Mouse (Mus musculus) thymus, adult 18-20 months (tissue): ENCODE measurements around the gene Gm21887.
"Not testable (repeated sequence)": the region's sequence is repeated elsewhere in the genome, so short reads cannot be mapped to it uniquely, and the experiment has no call there.

Source experiments
- DNase-seq, 2 experiments: peaks; one replicate each; pipeline ENCODE4 v3.0.0; 2022; ENCODE audit warnings: mixed read lengths in 2 of 2

The Gm21887 gene

DNA sequence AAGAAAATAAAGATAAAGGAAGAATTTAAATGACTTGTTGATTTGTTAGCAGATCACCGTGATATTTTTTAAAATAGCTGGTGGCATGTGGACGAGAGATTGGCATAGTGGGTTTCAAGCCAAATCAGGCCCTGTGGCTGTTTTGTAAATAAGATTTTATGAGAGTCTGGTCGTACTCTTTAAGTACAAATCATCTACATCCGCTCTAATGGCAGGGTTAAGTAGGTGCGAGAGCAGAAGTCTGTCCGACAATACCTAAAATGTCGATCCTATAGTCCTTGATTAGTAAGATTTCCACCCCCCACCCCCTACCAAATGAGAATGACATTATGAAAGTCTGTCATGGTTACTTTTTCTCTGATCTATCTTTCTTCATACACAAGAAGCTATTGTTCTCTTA, 25.1 kb upstream of the Gm21887 start:
- peak in 1 of 2 experiments; percentile 18 for DNase-seq

- peak in 1 of 2 experiments; percentile 67 for DNase-seq
These were observed 24.6 kb upstream of the Gm21887 start for GRCm38 (mm10) chrX:169984853-169985252.

DNA sequence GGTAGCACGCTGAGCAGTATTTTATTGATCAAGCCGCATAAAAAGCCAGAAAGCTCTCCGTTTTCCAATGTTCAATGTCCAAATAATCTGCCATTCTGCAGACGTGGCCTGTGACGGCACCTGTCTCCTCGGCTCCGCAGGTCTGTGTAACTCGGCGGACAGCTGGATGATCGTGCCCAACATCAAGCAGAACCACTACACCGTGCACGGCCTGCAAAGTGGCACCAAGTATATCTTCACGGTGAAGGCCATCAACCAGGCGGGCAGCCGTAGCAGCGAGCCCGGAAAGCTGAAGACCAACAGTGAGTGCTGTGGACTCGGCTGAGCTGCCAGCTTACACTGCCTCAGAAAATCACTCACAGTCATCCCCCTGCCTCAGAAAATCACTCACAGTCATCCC, 23.7 kb upstream of the Gm21887 start:
- DNase-seq = peak in 1 of 2 experiments; percentile 81

DNA sequence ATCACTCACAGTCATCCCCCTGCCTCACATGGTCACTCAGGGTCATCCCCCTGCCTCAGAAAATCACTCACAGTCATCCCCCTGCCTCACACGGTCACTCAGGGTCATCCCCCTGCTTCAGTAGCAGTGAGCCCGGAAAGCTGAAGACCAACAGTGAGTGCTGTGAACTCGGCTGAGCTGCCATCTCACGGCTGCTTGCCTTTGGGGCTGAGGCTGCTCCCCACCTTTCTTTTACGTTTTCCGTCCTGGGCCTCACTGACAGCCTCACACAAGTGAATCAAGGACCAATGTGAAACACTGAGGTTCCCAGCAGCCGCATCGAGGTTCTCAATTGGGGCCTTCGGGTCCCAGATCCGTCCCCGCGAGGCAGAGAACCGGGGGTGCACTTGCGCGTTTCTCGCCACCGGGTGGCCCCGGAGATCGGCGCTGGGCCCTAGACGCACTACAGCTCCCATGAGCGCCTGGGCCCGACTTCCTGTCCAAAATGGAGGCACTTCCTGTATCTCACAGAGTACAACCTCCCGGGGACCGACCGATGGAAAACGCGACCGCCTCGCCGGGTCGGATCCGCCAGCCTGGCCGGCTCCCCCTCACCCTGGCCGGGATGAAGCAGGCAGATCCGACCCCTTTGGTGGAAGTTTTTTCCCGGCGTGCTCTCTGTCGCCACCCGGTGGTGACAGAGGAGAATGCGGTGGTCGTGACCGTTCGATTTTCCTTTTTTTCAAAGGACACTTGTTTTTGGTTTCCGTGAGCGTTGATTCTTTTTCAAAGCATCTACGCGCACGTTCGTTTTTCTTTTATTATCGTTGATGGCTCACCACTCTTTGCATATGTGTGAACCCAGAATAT, 22.7 kb upstream of the Gm21887 start:
- DNase-seq = peak; percentile 71 to 95

GRCm38 (mm10) chrX:169987368-169987837, 22.1 kb upstream of the Gm21887 start:
- DNase-seq = peak in 1 of 2 experiments; percentile 90

DNA sequence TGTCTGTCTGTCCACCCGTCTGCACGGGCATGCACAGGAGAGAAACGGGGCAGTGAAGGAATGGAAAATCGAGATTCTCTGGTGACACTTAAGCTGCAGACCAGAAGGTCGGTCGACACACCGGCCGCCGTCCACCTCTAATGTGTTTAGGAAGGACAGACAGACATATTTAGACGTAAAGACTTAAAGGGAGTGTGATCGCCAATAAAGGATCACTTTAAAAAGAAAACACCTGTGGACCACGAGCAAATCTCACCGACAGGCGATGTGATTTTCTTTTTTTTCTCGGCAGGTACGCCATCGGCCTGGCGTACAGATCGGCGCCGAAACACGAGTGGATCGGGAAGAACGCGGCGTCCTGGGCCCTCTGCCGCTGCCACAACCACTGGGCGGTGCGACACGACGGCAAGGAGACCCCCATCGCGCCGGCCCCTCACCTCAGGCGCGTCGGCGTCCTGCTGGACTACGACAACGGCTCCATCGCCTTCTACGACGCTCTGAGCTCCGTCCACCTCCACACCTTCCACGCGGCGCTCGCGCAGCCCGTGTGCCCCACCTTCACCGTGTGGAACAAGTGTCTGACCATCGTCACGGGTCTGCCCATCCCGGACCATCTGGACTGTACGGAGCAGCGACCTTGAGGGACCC, 20.8 kb upstream of the Gm21887 start:
- peak in 1 of 2 experiments; percentile 88 for DNase-seq

- DNase-seq = not testable (repeated sequence)
These were observed 20.3 kb upstream of the Gm21887 start for GRCm38 (mm10) chrX:169989219-169989595.

- peak; percentile 69 to 97 for DNase-seq
These were observed 19.5 kb upstream of the Gm21887 start for GRCm38 (mm10) chrX:169989691-169990631.

DNA sequence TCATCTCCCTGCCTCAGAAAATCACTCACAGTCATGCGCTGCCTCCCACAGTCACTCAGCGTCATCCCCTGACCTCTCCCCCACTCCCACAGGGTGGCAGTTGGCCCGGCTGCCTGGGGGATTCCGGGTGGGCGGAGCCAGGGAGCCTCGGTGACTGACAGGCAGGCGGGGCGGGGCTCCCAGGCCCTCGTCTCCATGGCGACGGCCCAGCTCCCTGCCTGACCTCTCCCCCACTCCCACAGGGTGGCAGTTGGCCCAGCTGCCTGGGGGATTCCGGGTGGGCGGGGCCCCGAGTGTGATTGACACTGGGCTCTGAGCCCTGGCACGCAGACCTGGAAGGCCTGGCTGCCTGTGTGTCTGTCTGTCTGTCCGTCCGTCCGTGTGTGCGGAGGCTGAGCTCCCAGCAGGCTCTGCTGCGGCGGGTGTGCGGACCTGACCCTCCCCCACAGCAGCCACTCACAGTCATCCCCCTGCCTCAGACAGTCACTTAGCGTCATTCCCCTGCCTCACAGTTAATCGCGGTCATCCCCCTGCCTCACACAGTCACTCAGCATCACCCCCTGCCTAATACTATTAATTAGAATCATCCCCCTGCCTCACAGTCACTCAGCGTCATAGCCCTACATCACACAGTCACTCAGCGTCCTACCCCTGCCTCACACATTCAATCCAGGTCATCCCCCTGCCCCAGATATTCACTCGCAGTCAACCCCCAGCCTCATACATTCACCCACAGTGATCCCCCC, 18.2 kb upstream of the Gm21887 start:
- peak; percentile 100 for DNase-seq

DNA sequence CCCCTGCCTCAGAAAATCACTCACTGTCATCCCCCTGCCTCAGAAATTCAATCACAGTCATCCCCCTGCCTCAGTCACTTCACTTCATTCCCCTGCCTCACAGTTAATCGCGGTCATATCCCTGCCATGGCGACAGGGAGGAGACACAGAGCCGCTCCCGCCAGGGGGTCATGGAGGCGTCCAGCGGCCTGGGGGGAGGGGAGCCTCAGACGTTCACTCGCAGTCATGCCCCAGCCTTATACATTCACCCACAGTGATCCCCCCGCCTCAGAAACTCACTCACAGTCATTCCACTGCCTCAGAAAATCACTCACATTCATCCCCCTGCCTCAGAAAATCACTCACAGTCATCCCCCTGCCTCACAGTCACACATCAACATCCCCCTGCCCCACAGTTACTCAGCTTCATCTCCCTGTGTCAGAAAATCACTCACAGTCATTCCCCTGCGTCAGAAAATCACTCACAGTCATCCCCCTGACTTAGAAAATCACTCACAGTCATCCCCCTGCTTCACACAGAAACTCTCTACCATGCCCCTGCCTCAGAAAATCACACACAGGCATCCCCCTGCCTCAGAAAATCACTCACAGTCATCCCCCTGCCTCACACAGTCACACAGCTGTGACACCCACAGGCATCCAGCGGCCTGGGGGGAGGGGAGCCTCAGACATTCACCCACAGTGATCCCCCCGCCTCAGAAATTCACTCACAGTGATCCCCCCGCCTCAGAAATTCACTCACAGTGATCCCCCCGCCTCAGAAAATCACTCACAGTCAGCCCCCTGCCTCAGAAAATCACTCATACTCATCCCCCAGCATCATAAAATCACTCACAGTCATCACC, 17.2 kb upstream of the Gm21887 start:
- DNase-seq = peak in 1 of 2 experiments; percentile 87

DNA sequence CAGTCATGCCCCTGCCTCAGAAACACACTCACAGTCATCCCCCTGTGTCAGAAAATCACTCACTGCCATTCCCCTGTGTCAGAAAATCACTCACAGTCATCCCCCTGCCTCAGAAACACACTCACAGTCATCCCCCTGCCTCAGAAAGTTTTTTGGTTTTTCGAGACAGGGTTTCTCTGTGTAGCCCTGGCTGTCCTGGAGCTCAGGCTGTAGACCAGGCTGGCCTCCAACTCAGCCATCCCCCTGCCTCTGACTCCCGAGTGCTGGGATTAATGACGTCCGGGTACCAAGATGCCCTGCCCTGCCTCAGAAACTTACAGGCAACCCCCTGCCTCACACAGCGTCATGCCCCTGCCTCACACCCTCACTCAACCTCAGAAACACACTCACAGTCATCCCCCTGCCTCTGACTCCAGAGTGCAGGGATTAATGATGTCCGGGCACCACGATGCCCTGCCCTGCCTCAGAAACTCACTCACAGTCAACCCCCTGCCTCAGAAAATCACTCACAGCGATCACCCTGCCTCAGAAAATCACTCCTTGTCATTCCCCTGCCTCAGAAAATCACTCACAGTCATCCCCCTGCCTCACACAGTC, 16.4 kb upstream of the Gm21887 start:
- peak in 1 of 2 experiments; percentile 76 for DNase-seq

GRCm38 (mm10) chrX:169994011-169994865, 15.2 kb upstream of the Gm21887 start:
- DNase-seq = peak; percentile 60 to 92

- DNase-seq = peak in 1 of 2 experiments; percentile 61
These were observed 14.4 kb upstream of the Gm21887 start for GRCm38 (mm10) chrX:169994866-169995711.

- peak in 1 of 2 experiments; percentile 78 for DNase-seq
These were observed 13.4 kb upstream of the Gm21887 start for GRCm38 (mm10) chrX:169995909-169996521.

DNA sequence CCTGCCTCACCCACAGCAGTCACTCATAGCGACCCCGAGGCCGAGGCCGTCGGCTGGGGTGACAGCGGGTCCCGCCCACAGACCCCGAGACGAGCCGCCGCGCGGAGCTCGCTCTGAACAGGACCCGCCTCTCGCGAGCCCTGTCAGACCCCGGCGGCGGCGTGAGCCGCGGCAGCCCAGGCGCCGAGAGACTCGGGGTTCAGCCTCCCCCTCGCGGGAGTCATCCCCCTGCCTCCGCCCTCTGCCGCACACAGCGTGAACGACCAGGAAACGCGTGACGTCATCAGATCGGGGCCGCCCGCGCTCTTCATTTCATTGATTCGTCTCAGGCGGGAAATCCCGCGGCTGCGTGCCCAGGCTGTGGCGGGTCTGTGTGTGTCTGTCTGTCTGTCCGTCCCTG, 12.5 kb upstream of the Gm21887 start:
- peak; percentile 85 to 100 for DNase-seq

- not testable (repeated sequence) for DNase-seq
These were observed 12.0 kb upstream of the Gm21887 start for GRCm38 (mm10) chrX:169997456-169997853.

DNA sequence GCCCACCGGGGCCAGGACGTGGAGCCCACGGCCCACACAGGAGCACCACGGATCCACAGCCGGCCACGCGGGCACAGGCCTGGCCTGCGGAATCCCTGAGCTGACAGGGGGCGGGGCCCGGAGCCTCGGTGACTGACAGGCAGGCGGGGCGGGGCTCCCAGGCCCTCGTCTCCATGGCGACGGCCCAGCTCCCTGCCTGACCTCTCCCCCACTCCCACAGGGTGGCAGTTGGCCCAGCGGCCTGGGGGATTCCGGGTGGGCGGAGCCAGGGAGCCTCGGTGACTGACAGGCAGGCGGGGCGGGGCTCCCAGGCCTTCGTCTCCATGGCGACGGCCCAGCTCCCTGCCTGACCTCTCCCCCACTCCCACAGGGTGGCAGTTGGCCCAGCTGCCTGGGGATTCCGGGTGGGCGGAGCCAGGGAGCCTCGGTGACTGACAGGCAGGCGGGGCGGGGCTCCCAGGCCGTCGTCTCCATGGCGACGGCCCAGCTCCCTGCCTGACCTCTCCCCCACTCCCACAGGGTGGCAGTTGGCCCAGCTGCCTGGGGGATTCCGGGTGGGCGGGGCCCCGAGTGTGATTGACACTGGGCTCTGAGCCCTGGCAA, 11.5 kb upstream of the Gm21887 start:
- DNase-seq = peak; percentile 100
